Mouse (Mus musculus) midbrain, embryonic 14.5 days (tissue): ENCODE results near the gene Fam78a. TPM values are rescaled to one million over a fixed set of nuclear protein-coding genes. Genes with fewer than 3 reads are reported as not detected.

ENCODE experiments used
- ATAC-seq: fragments of 200-750 bp; cut with Nextera tagmentation; 2 replicates; pipeline ENCODE4 v1.8.0; 2017; ENCODE audit warnings: moderate number of reproducible peaks, moderate library complexity; ENCODE audit not compliant: low FRiP score, low TSS enrichment
- DNase-seq: peaks from one replicate; pipeline ENCODE4 v3.0.0-alpha.2; 2015
- H3K27ac ChIP-seq: fragments of 300-500 bp; sonication (generic); replicated peaks from 2 replicates; pipeline ENCODE4 v1.5.1; 2014; ENCODE audit warnings: mild to moderate bottlenecking, low read depth, low read length, moderate library complexity
- H3K27me3 ChIP-seq: fragments of 300-500 bp; sonication (generic); 2 replicates; pipeline ENCODE4 v1.6.1; 2014; ENCODE audit warnings: low read length, control low read depth, mixed read lengths; ENCODE audit not compliant: control insufficient read depth, insufficient read depth
- H3K36me3 ChIP-seq: fragments of 300-500 bp; sonication (generic); 2 replicates; pipeline ENCODE4 v1.6.1; 2014; ENCODE audit warnings: low read length, control low read depth; ENCODE audit not compliant: control insufficient read depth, insufficient read depth
- H3K4me1 ChIP-seq: fragments of 300-500 bp; sonication (generic); 2 replicates; pipeline ENCODE4 v1.6.1; 2014; ENCODE audit warnings: mild to moderate bottlenecking, antibody characterized with exemption, low read length, control low read depth; ENCODE audit not compliant: control insufficient read depth, insufficient read depth
- H3K4me2 ChIP-seq: fragments of 300-500 bp; sonication (generic); 2 replicates; pipeline ENCODE4 v1.6.1; 2014; ENCODE audit warnings: mild to moderate bottlenecking, low read length, moderate library complexity
- H3K4me3 ChIP-seq: fragments of 300-500 bp; sonication (generic); replicated peaks from 2 replicates; pipeline ENCODE4 v1.5.1; 2014; ENCODE audit warnings: low read depth, low read length
- H3K9ac ChIP-seq: fragments of 300-500 bp; sonication (generic); replicated peaks from 2 replicates; pipeline ENCODE4 v1.6.1; 2014; ENCODE audit warnings: mild to moderate bottlenecking, low read length, moderate library complexity
- H3K9me3 ChIP-seq: fragments of 300-500 bp; sonication (generic); 2 replicates; pipeline ENCODE4 v1.6.1; 2016; ENCODE audit warnings: low read length, control low read depth, mixed read lengths; ENCODE audit not compliant: control insufficient read depth
- WGBS: fragments of 180-500 bp; shearing (Covaris S2); extraction: QIAGEN DNeasy Blood & Tissue Kit; methylation state at CpG from one replicate; pipeline ENCODE4 v1.1.7; 2014; 5-methylcytosine and 5-hydroxymethylcytosine counted together
- polyA plus RNA-seq: library from polyadenylated mRNA; unstranded; fragments of >200 nt; fragmentation: Nextera tagmentation; extraction: Ambion mirVana; gene quantifications from 2 replicates; pipeline ENCODE4 v1.2.1, GENCODE M21; 2014

The Fam78a gene
- polyA plus RNA-seq, 1 experiment from 2014 or later: 0.59 TPM

GRCm38 (mm10) chr2:32105117-32105913 is 20.7 kb upstream of the Fam78a start:
- no peaks in the 10 kb centered on the region for H3K4me1 ChIP-seq
- 0 out of 2 replicates have a peak, but pooled peaks cover under 1% of the 10 kb centered on the region for H3K36me3 ChIP-seq
- no peak overlapping the region for H3K4me3 ChIP-seq
- ATAC-seq: no peak
- no peaks in the 10 kb centered on the region for H3K27me3 ChIP-seq
- no peak overlapping the region for H3K9ac ChIP-seq
- H3K9me3 ChIP-seq: no peaks in the 10 kb centered on the region
- H3K27ac ChIP-seq: no peak overlapping the region
- no peak for DNase-seq
- no peak overlapping the region for H3K4me2 ChIP-seq
- WGBS: 53% methylated on average over 16 of the region's 16 CpGs

- Histone ChIP-seq H3K27me3 (no peaks in the 10 kb centered on the region), H3K27ac (no peak overlapping the region), H3K9ac (no peak overlapping the region), H3K4me1 (no peaks in the 10 kb centered on the region), H3K4me3 (no peak overlapping the region), H3K4me2 (no peak overlapping the region), H3K9me3 (no peaks in the 10 kb centered on the region), H3K36me3 (peaks cover 4% of the 10 kb centered on the region; the same call in 1 of the 2 replicates)
- ATAC-seq (no peak), DNase-seq (no peak)
- WGBS: 88% methylated on average over 7 of the region's 7 CpGs
Observed at GRCm38 (mm10) chr2:32104122-32104521, 19.5 kb upstream of the Fam78a start.

GRCm38 (mm10) chr2:32103557-32103956 is 18.9 kb upstream of the Fam78a start:
- Histone ChIP-seq H3K4me3 (no peak overlapping the region), H3K36me3 (peaks cover 4% of the 10 kb centered on the region; the same call in 1 of the 2 replicates), H3K9me3 (no peaks in the 10 kb centered on the region), H3K27me3 (no peaks in the 10 kb centered on the region), H3K4me1 (no peaks in the 10 kb centered on the region), H3K4me2 (no peak overlapping the region), H3K9ac (no peak overlapping the region), H3K27ac (no peak overlapping the region)
- 77% methylated on average over 7 of the region's 7 CpGs for WGBS
- ATAC-seq (no peak), DNase-seq (no peak)

- Histone ChIP-seq H3K4me1 (no peaks in the 10 kb centered on the region), H3K9ac (no peak overlapping the region), H3K4me3 (no peak overlapping the region), H3K9me3 (no peaks in the 10 kb centered on the region), H3K27me3 (no peaks in the 10 kb centered on the region), H3K36me3 (peaks cover 4% of the 10 kb centered on the region; the same call in 1 of the 2 replicates), H3K27ac (no peak overlapping the region), H3K4me2 (peak overlapping the region; percentile 19; the same call in 1 of the 2 replicates)
- WGBS: 58% methylated on average over 5 of the region's 5 CpGs
- no peak for DNase-seq
- ATAC-seq: no peak
Observed at GRCm38 (mm10) chr2:32102944-32103343, 18.3 kb upstream of the Fam78a start.

- H3K4me2 ChIP-seq: peak overlapping the region; percentile 59
- H3K27me3 ChIP-seq: no peaks in the 10 kb centered on the region
- no peak overlapping the region for H3K27ac ChIP-seq
- no peaks in the 10 kb centered on the region for H3K9me3 ChIP-seq
- peaks cover 11% of the 10 kb centered on the region for H3K4me1 ChIP-seq
- peak overlapping the region; percentile 47 for H3K9ac ChIP-seq
- no peak for DNase-seq
- 0 out of 2 replicates have a peak, but pooled peaks have one; percentile 37 for ATAC-seq
- peak overlapping the region; percentile 36 for H3K4me3 ChIP-seq
- H3K36me3 ChIP-seq: peaks cover 4% of the 10 kb centered on the region; the same call in 1 of the 2 replicates
- WGBS: 85% methylated on average over 10 of the region's 10 CpGs
Observed at GRCm38 (mm10) chr2:32096122-32096420, 11.4 kb upstream of the Fam78a start.

GRCm38 (mm10) chr2:32095351-32096121 is 10.9 kb upstream of the Fam78a start, which contains the start of gene Plpp7:
Plpp7 (plus strand) TSS chr2:32095528.
- 35% methylated on average over 22 of the region's 22 CpGs for WGBS
- Histone ChIP-seq H3K9ac (peak within 1 kb of the TSS; percentile 47), H3K4me3 (peak within 1 kb of the TSS; percentile 36), H3K27ac (peak within 1 kb of the TSS; percentile 53), H3K4me2 (peak within 1 kb of the TSS; percentile 59), H3K36me3 (peaks cover 4% of the 10 kb centered on the region; the same call in 1 of the 2 replicates), H3K4me1 (peaks cover 11% of the 10 kb centered on the region), H3K9me3 (no peaks in the 10 kb centered on the region), H3K27me3 (no peaks in the 10 kb centered on the region)
- ATAC-seq (peak; percentile 89), DNase-seq (peak; percentile 90)

- Histone ChIP-seq H3K4me2 (no peak overlapping the region), H3K4me3 (no peak overlapping the region), H3K36me3 (no peaks in the 10 kb centered on the region), H3K9me3 (no peaks in the 10 kb centered on the region), H3K9ac (no peak overlapping the region), H3K4me1 (peaks cover 11% of the 10 kb centered on the region), H3K27me3 (no peaks in the 10 kb centered on the region), H3K27ac (no peak overlapping the region)
- ATAC-seq (no peak), DNase-seq (no peak)
- WGBS: 87% methylated on average over 7 of the region's 7 CpGs
Observed at GRCm38 (mm10) chr2:32094001-32094707, 9.5 kb upstream of the Fam78a start.

- H3K27ac ChIP-seq: no peak overlapping the region
- 64% methylated on average over 3 of the region's 3 CpGs for WGBS
Observed at GRCm38 (mm10) chr2:32091956-32092355, 7.3 kb upstream of the Fam78a start.

More at GRCm38 (mm10) chr2:32091956-32092355, 7.3 kb upstream of the Fam78a start:
- Histone ChIP-seq H3K4me1 (peaks cover 11% of the 10 kb centered on the region), H3K4me3 (no peak overlapping the region), H3K36me3 (no peaks in the 10 kb centered on the region), H3K27me3 (peaks cover 12% of the 10 kb centered on the region; the same call in 1 of the 2 replicates), H3K9ac (no peak overlapping the region), H3K9me3 (no peaks in the 10 kb centered on the region), H3K4me2 (no peak overlapping the region)
- no peak for ATAC-seq
- no peak for DNase-seq
